Mouse (Mus musculus) small intestine, adult 10 weeks (tissue): ENCODE results near the gene Arih1. TPM values are rescaled to one million over a fixed set of nuclear protein-coding genes. Genes with fewer than 3 reads are reported as not detected.

Source experiments
- polyA plus RNA-seq: library from polyadenylated mRNA; stranded (reverse); fragments of 350-450 nt; fragmentation: Illumina TruSeq; extraction: RNeasy Lipid Tissue Mini Kit (QIAGEN cat#74804); gene quantifications from one replicate; pipeline ENCODE4 v1.2.3, GENCODE M21; 2014; ENCODE audit warnings: low replicate concordance

Arih1 gene
- polyA plus RNA-seq = 84.8 TPM

DNA sequence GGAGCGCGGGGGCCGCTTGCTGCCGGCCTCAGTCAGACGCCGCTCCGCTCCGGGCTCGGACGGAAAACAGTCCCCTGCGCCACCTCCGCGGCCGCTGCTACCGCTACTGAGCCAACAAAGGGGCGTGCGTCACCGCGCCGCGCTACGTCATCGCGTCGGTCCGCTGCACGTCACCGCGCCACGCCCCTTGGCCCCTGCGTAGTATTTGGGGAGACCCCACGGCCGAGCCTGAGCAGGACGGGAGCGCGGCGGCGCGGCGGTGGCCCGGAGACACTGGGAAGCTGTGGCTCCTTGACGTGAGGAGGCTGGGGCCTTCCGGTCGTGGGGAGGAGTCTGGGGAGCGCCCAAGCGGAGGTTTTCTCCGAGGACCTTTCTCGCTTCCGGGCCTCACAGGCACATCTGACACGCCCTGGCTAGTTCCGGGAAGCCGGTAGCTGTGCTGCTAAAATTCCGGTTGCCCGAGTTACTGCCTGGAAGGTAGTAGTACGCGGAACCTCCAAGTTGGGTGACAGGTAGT is at the start of gene Arih1:
TSS of gene Arih1 (minus strand) at position 70 of the 517 bp plus-strand sequence.

DNA sequence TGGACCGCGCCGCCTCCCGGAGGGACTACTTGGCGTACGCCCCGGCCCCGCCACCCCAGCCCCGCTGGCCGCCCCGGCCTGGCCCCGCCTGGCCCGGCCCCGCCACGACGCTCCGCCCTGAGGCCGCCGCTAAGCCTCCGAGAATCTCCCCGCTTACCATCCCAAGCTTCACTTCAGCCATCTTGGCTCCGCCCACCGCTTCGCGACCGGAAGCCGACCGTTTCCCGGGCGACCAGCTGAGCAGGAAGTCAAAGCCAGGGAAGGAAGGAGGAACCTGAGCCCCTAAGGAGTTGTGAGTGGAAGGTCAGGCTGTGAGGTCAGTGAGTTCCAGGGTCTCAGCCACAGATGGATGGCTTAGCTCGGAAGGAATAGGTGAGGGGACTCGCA is 133.2 kb downstream of the Arih1 start, which contains the start of gene Bbs4:
TSS of gene Bbs4 (minus strand) at position 256 of the 387 bp plus-strand sequence.

Other genes starting within 250 kb of the Arih1 start
- gene Adpgk, start 195.1 kb downstream of the Arih1 start, polyA plus RNA-seq = 11.9 TPM
- gene Bbs4, start 133.1 kb downstream of the Arih1 start, polyA plus RNA-seq = 5.8 TPM
- 13.8 TPM for gene Hexa, start 52.9 kb upstream of the Arih1 start, polyA plus RNA-seq
- gene Tmem202, start 53.2 kb upstream of the Arih1 start, polyA plus RNA-seq = 0.78 TPM
- gene Celf6, start 91.3 kb upstream of the Arih1 start, polyA plus RNA-seq = 0.41 TPM
- gene Parp6, start 130.7 kb upstream of the Arih1 start, polyA plus RNA-seq = 27.3 TPM
- 27.5 TPM for gene Pkm, start 169.8 kb upstream of the Arih1 start, polyA plus RNA-seq
- 2.5 TPM for gene Gramd2, start 193.5 kb upstream of the Arih1 start, polyA plus RNA-seq